Mouse (Mus musculus): ENCODE results near the gene Lin28a. TPM values are rescaled to one million over a fixed set of nuclear protein-coding genes. Genes with fewer than 3 reads are reported as not detected.

Lin28a gene
- polyA plus RNA-seq, 1 experiment from 2014 or later: not detected

DNA sequence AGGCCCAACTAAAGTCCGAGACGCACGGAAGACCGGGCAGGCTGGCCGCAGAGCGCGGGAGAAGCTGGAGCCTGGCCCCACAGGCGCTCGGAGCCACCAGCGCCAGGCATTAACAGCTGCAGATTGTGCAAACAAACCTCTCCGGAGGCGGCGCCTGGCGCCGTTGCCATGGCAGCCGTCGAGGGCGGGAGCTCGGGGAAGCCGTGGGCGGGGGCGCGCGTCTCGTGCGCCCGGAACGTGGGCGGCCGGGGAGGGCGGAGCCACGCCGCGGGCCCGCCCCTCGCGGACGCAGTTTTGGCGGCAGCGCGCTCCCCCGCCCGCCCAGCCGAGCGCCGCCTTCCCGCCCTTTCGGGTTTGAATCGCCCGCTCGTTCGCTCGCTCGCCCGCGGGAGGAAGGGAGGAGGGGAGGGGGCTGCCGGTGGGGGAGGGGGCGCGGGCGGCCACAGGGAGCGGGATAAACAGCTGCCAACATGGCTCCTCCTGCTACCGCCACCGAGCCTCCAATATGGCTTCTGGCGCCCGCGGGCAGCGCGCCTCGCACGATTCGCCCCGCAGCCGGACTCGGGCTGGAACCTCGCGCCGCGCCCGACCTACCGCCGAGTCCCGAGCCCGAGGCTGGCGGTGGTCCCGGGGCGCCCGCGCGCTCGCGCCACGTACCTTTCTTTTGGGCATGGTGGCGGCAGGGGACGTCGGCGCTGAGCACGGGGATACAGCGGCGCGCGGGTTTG lies 51.3 kb downstream of the Lin28a start:
- Histone ChIP-seq H3K27ac (peak overlapping the region; percentile 100), H3K4me2 (ENCODE audit: low read length) (peak overlapping the region; percentile 98), H3K4me3 (replicated peaks; ENCODE audit: low read depth, low read length) (peak overlapping the region; percentile 85), H3K36me3 (ENCODE audit: insufficient read depth, low read length) (peaks cover 18% of the 10 kb centered on the region; the same call in 1 of the 2 replicates), H3K9ac (ENCODE audit: low read depth, low read length) (peak overlapping the region; percentile 96), H3K4me1 (replicated peaks; ENCODE audit: insufficient read depth, low read length) (peaks cover 8% of the 10 kb centered on the region; the same call in 1 of the 2 replicates), H3K9me3 (replicated peaks; ENCODE audit: low read length) (no peaks in the 10 kb centered on the region), H3K27me3 (ENCODE audit: insufficient read depth, low read length) (no peaks in the 10 kb centered on the region)
- DNase-seq (ENCODE audit: low spot score) (peak; percentile 96), ATAC-seq (replicated peaks; ENCODE audit: low FRiP score, low read depth) (peak; percentile 70)
- peak; percentile 14; the same call in 1 of the 2 replicates for TF ChIP-seq CTCF (IDR thresholded peaks at IDR 0.05; ENCODE audit: low read depth)
- under 1% methylated on average over 85 of the region's 101 CpGs for WGBS

DNA sequence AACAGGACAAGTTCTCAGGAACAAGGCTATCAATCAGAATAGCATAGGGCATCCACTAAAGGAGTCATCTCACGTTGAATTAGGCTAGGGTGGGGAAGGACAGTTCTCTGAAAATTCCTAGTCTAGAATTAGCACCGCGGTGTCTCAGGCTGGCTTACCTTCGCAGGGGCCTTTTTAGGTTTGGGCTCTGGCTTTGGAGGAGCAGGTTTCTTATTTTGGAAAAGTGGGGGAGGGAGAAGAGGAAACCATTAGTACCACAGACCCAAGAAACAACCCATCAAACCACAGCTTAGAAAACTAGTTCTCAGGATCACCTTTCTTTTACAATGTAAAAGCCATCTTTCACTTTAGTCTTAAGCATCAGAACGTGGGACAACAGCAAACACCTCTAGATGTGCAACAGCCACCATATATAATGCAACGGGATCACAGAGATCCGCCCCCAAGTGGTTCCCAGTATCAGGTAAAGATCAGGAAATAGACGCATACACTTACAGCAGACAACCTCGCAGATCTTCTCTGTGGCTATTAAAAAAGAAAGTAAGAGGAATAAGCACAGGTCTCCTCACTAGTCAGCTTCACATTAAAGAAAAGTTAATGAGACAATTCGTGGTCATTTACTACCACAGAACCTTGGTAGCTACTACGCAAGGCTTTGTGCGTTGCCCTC lies 52.2 kb downstream of the Lin28a start:
- Histone ChIP-seq H3K4me3 (replicated peaks; ENCODE audit: low read depth, low read length) (peak overlapping the region; percentile 85), H3K27ac (0 out of 2 replicates have a peak overlapping the region, but pooled peaks have one; percentile 100), H3K27me3 (ENCODE audit: insufficient read depth, low read length) (no peaks in the 10 kb centered on the region), H3K4me2 (ENCODE audit: low read length) (peak overlapping the region; percentile 98), H3K9ac (ENCODE audit: low read depth, low read length) (peak overlapping the region; percentile 96; the same call in 1 of the 2 replicates), H3K9me3 (replicated peaks; ENCODE audit: low read length) (no peaks in the 10 kb centered on the region), H3K4me1 (replicated peaks; ENCODE audit: insufficient read depth, low read length) (peaks cover 8% of the 10 kb centered on the region; the same call in 1 of the 2 replicates), H3K36me3 (ENCODE audit: insufficient read depth, low read length) (peaks cover 18% of the 10 kb centered on the region; the same call in 1 of the 2 replicates)
- WGBS: 32% methylated on average over 12 of the region's 12 CpGs
- DNase-seq (ENCODE audit: low spot score) (no peak), ATAC-seq (replicated peaks; ENCODE audit: low FRiP score, low read depth) (no peak)
- no peak for TF ChIP-seq CTCF (IDR thresholded peaks at IDR 0.05; ENCODE audit: low read depth)

DNA sequence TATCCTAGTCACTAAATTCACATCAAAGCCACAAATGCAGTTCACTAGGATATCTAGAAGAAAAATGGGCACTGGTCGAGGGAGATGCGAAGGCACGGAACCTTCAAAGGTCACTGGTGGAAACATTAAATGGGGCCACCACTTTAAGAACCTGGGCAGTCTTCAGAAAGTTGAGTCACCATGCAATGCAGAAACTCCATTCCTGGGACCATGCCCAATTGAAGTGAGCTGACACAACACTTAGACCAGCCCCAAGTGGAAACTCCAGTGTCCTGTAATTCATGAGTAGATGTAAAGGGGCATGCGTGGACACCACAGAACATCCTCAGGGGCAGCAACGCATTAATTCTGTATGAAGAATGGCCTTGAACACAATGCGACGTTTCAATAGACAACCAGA lies 56.1 kb downstream of the Lin28a start:
- Histone ChIP-seq H3K4me3 (replicated peaks; ENCODE audit: low read depth, low read length) (no peak overlapping the region), H3K27me3 (ENCODE audit: insufficient read depth, low read length) (no peaks in the 10 kb centered on the region), H3K4me1 (replicated peaks; ENCODE audit: insufficient read depth, low read length) (no peaks in the 10 kb centered on the region), H3K27ac (no peak overlapping the region), H3K36me3 (ENCODE audit: insufficient read depth, low read length) (peaks cover 18% of the 10 kb centered on the region; the same call in 1 of the 2 replicates), H3K4me2 (ENCODE audit: low read length) (no peak overlapping the region), H3K9me3 (replicated peaks; ENCODE audit: low read length) (no peaks in the 10 kb centered on the region), H3K9ac (ENCODE audit: low read depth, low read length) (no peak overlapping the region)
- WGBS: 85% methylated on average over 7 of the region's 7 CpGs
- DNase-seq (ENCODE audit: low spot score) (no peak), ATAC-seq (replicated peaks; ENCODE audit: low FRiP score, low read depth) (no peak)
- TF ChIP-seq CTCF (IDR thresholded peaks at IDR 0.05; ENCODE audit: low read depth): no peak

- WGBS: 93% methylated on average over 1 of the region's 1 CpGs
- no peak overlapping the region for H3K27ac ChIP-seq
Observed at GRCm38 (mm10) chr4:133958884-133959283, 59.8 kb downstream of the Lin28a start.

GRCm38 (mm10) chr4:133956358-133956757 lies 62.3 kb downstream of the Lin28a start:
- Histone ChIP-seq H3K4me2 (ENCODE audit: low read length) (no peak overlapping the region), H3K36me3 (ENCODE audit: insufficient read depth, low read length) (no peaks in the 10 kb centered on the region), H3K27me3 (ENCODE audit: insufficient read depth, low read length) (no peaks in the 10 kb centered on the region), H3K4me1 (replicated peaks; ENCODE audit: insufficient read depth, low read length) (no peaks in the 10 kb centered on the region), H3K4me3 (replicated peaks; ENCODE audit: low read depth, low read length) (no peak overlapping the region), H3K27ac (no peak overlapping the region), H3K9ac (ENCODE audit: low read depth, low read length) (no peak overlapping the region), H3K9me3 (replicated peaks; ENCODE audit: low read length) (no peaks in the 10 kb centered on the region)
- no peak for ATAC-seq (replicated peaks; ENCODE audit: low FRiP score, low read depth)
- no peak for DNase-seq (ENCODE audit: low spot score)
- WGBS: 81% methylated on average over 4 of the region's 4 CpGs
- TF ChIP-seq CTCF (IDR thresholded peaks at IDR 0.05; ENCODE audit: low read depth): no peak

More at GRCm38 (mm10) chr4:133958884-133959283, 59.8 kb downstream of the Lin28a start:
- no peaks in the 10 kb centered on the region for H3K27me3 ChIP-seq (ENCODE audit: insufficient read depth, low read length)
- TF ChIP-seq CTCF (IDR thresholded peaks at IDR 0.05; ENCODE audit: low read depth): no peak
- DNase-seq (ENCODE audit: low spot score) (no peak), ATAC-seq (replicated peaks; ENCODE audit: low FRiP score, low read depth) (no peak)
- H3K36me3 ChIP-seq (ENCODE audit: insufficient read depth, low read length): no peaks in the 10 kb centered on the region
- no peak overlapping the region for H3K9ac ChIP-seq (ENCODE audit: low read depth, low read length)
- no peak overlapping the region for H3K4me3 ChIP-seq (replicated peaks; ENCODE audit: low read depth, low read length)
- no peak overlapping the region for H3K4me2 ChIP-seq (ENCODE audit: low read length)
- no peaks in the 10 kb centered on the region for H3K9me3 ChIP-seq (replicated peaks; ENCODE audit: low read length)
- no peaks in the 10 kb centered on the region for H3K4me1 ChIP-seq (replicated peaks; ENCODE audit: insufficient read depth, low read length)

Other genes starting within 250 kb of the Lin28a start
- 29.7 and 32.5 TPM in 2 replicates for gene Rps6ka1, start 131.0 kb downstream of the Lin28a start, polyA plus RNA-seq (2015; fragmentation: Nextera tagmentation; extraction: Ambion mirVana)
- gene Hmgn2, start 50.2 kb downstream of the Lin28a start, polyA plus RNA-seq (2015; fragmentation: Nextera tagmentation; extraction: Ambion mirVana): 1,962 and 2,114 TPM in 2 replicates
- 35.3 and 36.9 TPM in 2 replicates for gene Dhdds, start 17.9 kb downstream of the Lin28a start, polyA plus RNA-seq (2015; fragmentation: Nextera tagmentation; extraction: Ambion mirVana)
- not detected in 2 replicates for gene Zfp683, start 35.0 kb upstream of the Lin28a start, polyA plus RNA-seq (2015; fragmentation: Nextera tagmentation; extraction: Ambion mirVana)
- gene Crybg2, start 42.0 kb upstream of the Lin28a start, polyA plus RNA-seq (2015; fragmentation: Nextera tagmentation; extraction: Ambion mirVana): 2.8 and 6.1 TPM in 2 replicates
- gene Cd52, start 76.2 kb upstream of the Lin28a start, polyA plus RNA-seq (2015; fragmentation: Nextera tagmentation; extraction: Ambion mirVana): 14.7 and 18.9 TPM in 2 replicates
- 7.6 and 7.8 TPM in 2 replicates for gene Ubxn11, start 83.7 kb upstream of the Lin28a start, polyA plus RNA-seq (2015; fragmentation: Nextera tagmentation; extraction: Ambion mirVana)
- gene Sh3bgrl3, start 109.9 kb upstream of the Lin28a start, polyA plus RNA-seq (2015; fragmentation: Nextera tagmentation; extraction: Ambion mirVana): 452 and 455 TPM in 2 replicates
- gene Cep85, start 168.3 kb upstream of the Lin28a start, polyA plus RNA-seq (2015; fragmentation: Nextera tagmentation; extraction: Ambion mirVana): 168 and 176 TPM in 2 replicates
- gene Gm7534, start 184.2 kb upstream of the Lin28a start, polyA plus RNA-seq (2015; fragmentation: Nextera tagmentation; extraction: Ambion mirVana): 0.20 and 0.22 TPM in 2 replicates
- gene Catsper4, start 208.5 kb upstream of the Lin28a start, polyA plus RNA-seq (2015; fragmentation: Nextera tagmentation; extraction: Ambion mirVana): 0.41 and 0.42 TPM in 2 replicates
- 8.3 and 9.2 TPM in 2 replicates for gene Cnksr1, start 219.6 kb upstream of the Lin28a start, polyA plus RNA-seq (2015; fragmentation: Nextera tagmentation; extraction: Ambion mirVana)
- 0.08 and 0.29 TPM in 2 replicates for gene E130218I03Rik, start 224.8 kb upstream of the Lin28a start, polyA plus RNA-seq (2015; fragmentation: Nextera tagmentation; extraction: Ambion mirVana)
- 14.0 and 16.3 TPM in 2 replicates for gene Zfp593, start 226.8 kb upstream of the Lin28a start, polyA plus RNA-seq (2015; fragmentation: Nextera tagmentation; extraction: Ambion mirVana)
- not detected in 2 replicates for gene Gm30191, start 228.1 kb upstream of the Lin28a start, polyA plus RNA-seq (2015; fragmentation: Nextera tagmentation; extraction: Ambion mirVana)
- 10.8 and 12.3 TPM in 2 replicates for gene Grrp1, start 235.3 kb upstream of the Lin28a start, polyA plus RNA-seq (2015; fragmentation: Nextera tagmentation; extraction: Ambion mirVana)

All from kidney, postnatal 0 days (tissue).